Mouse (Mus musculus) CD4-positive, CD25-positive, alpha-beta regulatory T cell, adult 2 months (primary cell): ENCODE results near the gene Snw1.

ENCODE experiments used
- DNase-seq: peaks from one replicate; pipeline ENCODE4 v3.0.0-alpha.2; 2012; ENCODE audit warnings: low read depth, low spot score

Gene Snw1

GRCm38 (mm10) chr12:87423700-87424099 lies 48.4 kb downstream of the Snw1 start:
- no peak for DNase-seq

DNA sequence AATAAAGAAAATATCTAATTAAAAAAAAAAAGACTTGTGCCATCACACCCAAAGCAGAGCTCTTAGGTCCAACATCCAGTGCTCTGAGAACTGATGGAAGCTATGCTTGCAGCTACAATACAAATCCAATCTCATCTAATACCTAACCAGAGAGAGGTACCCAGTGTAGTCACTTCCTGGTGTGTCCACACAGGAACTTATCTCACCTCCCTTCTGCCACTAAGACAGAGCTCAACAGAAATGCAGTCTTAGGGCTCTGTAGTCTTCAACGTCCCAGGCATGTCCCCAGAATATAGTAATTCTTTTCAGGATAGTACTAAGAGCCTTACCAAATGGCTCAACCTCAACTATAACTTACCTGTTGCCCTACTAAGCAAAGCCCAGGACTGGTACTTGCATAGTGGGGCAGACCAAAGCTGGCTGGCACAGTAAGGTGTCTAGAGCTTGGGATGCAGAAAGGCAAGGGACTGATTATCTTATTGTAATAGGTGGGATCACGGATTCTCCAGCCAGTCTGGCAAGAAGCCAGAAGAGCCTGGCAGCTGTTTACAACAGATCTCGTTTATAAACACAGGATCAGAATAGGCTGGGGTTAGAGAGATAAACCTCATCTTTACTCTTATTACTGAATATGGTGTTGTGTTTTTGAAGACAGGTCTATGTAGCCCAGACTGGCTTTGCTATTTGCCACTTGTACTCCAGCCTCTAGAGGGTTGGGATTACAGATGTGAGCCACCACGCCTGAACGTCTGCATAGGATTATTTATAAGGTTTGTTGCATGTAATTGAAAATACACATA lies 50.2 kb downstream of the Snw1 start:
- no peak for DNase-seq

GRCm38 (mm10) chr12:87419974-87420485 lies 52.0 kb downstream of the Snw1 start:
- DNase-seq = no peak

DNA sequence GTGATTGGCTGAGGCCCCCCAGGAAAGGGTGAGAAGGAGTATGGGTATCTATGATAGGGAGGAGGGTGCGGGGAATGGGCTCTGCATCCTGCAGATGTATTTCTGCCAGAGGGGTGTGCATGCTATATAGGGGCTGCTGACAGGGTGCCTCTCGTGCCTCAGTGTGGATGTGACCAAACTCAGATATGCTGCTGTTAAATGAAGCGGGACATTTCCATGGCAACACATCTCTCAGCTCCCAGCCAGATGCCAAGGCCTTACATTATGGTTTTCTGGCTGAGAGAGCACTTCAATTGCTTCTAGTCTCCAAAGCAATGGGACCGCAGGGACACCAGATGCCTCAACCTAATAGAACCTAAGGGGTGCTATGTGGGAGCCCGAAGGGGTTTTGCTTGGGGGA lies 53.2 kb downstream of the Snw1 start:
- DNase-seq = no peak

GRCm38 (mm10) chr12:87416690-87417089 lies 55.4 kb downstream of the Snw1 start:
- peak; percentile 87 for DNase-seq

- DNase-seq = no peak
Measured at GRCm38 (mm10) chr12:87415358-87415757, 56.7 kb downstream of the Snw1 start.

DNA sequence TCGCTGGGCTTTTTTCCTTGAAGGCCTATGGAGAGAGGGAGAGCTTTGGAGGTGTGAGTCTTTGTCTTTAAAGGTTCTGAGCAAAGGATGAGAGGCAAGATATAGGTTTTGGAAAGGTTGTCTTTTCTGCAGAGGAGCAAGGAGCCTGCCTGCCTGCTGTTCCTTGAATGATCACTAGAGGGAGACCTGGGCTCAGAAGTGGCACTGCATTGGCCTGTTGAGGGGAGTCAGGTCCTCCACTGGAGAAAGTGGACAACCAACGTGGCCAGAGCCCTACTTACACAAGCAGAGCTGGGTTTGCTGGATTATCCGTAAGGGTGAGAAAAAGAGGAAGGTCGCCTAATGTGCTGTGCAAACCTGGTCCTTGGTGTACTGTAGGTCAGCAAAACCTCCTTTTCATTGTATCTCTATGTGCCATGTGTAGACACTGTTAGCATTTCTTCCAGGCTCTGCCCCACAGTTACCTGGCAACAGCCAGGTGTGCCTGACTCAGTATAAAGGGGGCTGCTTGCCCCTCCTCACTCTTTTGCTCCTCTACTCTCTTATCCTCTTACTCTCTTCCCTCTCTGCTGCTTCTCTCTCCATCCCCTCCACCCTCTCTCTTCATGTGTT lies 58.8 kb downstream of the Snw1 start:
- DNase-seq = peak; percentile 77

DNA sequence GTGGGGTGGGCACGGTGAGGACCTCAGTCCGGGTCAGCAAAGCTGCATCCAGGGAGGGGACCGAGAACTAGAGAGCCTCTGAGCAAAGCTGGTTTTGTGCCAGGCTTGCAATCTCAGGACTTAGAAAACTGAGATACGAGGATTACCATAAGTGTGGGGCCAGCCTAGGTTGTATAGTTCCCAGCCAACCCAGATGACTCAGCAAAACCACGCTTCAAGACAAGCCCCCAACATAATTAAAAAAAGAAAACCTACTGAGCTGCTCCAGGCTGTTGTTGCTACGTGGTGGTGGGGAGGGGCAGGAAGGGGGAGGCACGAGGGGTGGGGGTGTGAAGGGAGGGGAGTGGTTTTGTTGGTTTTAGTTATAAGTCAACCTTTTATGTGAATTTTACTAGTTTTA lies 61.1 kb downstream of the Snw1 start:
- no peak for DNase-seq

DNA sequence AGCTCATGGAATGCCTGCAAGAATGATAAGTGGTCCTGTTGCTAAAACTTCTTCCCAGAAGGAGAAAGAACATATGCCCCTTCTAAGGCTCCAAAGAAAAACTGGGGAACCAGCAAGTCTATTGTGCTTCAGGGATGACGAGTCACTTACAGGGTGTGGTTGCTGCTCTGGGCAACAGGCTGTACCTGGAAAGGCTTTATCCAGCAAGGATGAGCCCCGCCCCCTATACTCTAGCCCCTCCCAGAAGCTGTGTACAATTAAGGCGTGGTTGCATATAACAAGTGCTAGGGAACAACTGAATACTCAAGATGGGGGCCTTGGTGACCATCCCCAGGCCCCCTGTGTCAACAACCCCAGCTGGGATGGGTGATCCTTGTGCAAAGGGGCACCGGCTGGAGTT lies 63.0 kb downstream of the Snw1 start:
- DNase-seq = no peak

DNA sequence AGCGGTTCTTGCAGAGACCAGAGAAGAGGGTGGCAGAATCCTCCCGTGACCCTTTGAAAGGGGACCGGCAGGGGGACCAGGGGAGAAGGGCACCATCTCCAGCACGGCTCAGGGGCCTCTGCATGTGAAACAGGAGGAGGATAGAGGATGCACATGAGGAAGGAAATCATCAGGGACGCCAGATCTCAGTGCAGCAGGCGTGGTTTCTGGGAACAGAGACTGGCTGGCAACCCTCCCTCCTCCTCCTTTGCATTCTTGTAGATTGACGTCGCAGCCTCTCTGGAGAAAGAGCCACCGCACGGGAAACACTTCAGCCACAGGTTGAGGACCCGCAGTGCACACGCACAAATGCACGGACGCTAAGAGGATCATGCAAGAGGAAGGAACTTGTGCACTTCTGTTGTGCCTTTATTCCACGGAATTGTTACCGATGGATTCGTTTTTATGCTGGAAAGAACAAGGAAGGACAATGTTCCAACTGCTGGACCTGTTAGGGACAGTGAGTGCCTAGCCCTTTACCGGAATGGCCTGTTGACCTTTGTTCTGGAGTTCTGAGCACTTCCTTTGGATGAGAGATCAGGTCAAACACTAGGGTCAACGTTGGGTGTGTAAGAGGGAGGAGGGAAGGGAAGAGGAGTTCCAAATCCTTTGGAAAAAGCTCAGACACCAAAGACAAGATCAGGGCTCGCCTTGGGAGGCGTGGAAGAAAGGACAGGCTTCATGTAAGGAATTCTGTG lies 64.0 kb downstream of the Snw1 start:
- no peak for DNase-seq

- DNase-seq = no peak
Measured at GRCm38 (mm10) chr12:87405721-87406120, 66.4 kb downstream of the Snw1 start.

DNA sequence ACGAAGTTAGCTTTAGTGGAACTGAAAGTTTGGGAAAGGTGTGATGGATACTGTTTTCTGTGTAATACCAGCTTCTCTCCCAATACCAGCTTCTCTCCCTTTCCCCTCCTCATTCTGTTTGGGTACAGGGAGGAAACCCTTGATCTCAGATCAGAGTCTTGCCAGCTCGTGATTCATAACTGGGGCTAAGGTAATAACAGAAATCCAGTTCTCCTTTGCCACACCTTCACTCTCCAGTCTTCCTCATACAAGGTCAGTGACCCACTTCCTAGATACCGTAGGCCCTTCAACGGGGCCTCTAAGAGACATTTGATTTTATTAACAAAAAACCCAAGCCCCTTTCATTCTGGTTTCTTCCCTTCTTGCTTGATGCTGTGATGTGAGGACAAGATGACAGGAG lies 66.9 kb downstream of the Snw1 start:
- DNase-seq = no peak

DNA sequence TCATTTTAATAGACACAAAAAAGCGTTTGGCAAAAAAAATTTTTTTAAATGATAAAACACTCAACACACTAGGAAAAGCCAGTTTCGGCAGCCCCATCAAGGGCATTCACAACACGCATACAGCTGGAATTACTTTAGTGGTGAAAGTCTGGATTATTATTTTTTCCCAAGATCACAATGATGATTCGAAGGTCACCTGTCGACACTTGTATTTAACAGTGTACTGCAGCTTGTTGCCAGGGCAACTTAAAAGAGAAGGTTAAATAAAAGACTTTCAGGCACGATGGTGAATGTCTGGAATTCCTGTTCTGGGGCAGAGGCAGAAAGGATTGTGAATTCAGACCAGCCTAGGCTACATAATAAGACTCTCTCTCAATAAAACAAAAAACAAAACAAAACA lies 70.2 kb downstream of the Snw1 start:
- DNase-seq = no peak

DNA sequence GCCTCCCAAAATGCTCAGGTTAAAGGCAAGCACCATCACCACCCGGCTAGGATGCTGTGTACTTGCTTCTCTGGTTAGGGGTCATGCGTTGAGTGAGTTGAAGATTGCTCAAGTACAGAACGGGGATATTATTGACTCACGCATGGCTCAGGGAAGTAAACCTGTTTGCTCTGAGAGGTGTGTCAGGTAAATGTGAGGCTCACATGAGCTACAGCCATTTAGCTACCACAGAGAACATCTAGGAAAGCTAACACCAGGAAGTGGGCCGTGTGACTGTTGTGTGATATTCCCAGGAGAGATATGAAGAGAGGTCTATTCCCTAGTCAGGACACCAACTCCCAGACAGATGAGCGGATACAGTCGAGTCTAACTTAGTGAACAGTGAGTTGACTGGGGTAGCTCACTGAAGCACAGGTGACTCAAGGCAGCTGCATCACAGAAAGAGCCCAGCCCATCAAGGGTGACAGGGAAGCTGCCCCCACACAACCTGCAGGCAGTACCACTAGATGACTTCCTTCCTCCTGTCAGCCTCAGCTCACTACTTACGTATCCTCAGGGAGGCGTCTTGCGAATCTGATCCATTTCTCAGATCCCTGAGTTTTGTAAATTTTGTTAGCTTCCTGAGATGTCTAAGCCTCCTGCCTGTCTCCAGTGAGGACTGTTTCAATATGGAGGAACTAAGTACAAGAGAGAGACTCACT lies 72.8 kb downstream of the Snw1 start:
- DNase-seq = no peak
